Mouse (Mus musculus) ES-Bruce4 (cell line): ENCODE measurements around the gene Prr15l.

Experiments
- CTCF ChIP-seq: IDR thresholded peaks from one replicate; pipeline ENCODE4 v1.8.1; 2011; ENCODE audit warnings: low read depth, low read length
- EP300 ChIP-seq: IDR thresholded peaks from 2 replicates; pipeline ENCODE4 v1.6.1; 2011; ENCODE audit warnings: low read depth, low read length; ENCODE audit not compliant: insufficient read depth
- POLR2A ChIP-seq: IDR thresholded peaks from one replicate; pipeline ENCODE4 v1.8.1; 2011; ENCODE audit warnings: low read length; ENCODE audit not compliant: insufficient read depth

- TF ChIP-seq EP300 (no peak), POLR2A (no peak), CTCF (no peak)
These were observed 32.0 kb upstream of the Prr15l start for GRCm38 (mm10) chr11:96895886-96896285.
